In the genomic region with DNA sequence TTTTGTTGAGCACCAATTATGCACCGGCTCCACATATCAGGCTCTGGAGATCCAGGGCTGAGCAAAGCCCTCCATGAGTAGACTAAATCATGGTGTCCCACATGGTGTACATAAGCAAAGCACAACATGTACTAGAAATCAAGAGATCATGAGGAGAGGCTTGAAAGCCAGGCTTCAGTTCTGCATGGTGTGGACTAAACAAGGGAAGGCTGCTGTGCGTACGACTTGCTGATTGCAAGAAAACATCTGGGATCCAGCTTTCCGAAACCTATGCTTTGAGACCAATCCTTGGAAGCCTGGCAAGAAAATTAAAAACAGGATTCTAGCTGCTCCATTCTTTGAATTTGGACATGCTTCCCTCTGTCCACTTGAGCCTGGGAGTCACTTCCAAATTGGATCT, we compare ENCODE assay signal across 24 mouse cellular contexts.
A peak's percentile ranks its signal among the peaks of the same experiment; 100 is the strongest.
DNase-seq lines count a peak whose midpoint lies in the region; ATAC-seq and TF ChIP-seq lines count a peak whose summit lies in the region.
"Had no signal": no experiment of that assay in that cellular context is flagged by ENCODE, and none has a peak within 500 bp of the region (broad histone marks: within the 10 kb centered on the region; RNA-seq: fewer than 3 reads in every experiment).

No protein-coding gene starts in this region.

- H3K27me3 ChIP-seq in midbrain, embryonic 11.5 days (ENCODE audit: control insufficient read depth, insufficient read depth, low read length): no peaks in the 10 kb centered on the region
- no peaks in the 10 kb centered on the region for H3K27me3 ChIP-seq in midbrain, postnatal 0 days (ENCODE audit: insufficient read depth, low read length)
- H3K27me3 ChIP-seq in limb, embryonic 10.5 days (ENCODE audit: low read depth, poor library complexity, severe bottlenecking): no peaks in the 10 kb centered on the region
- H3K27me3 ChIP-seq: CH12.LX; forebrain, embryonic 15.5 days; hindbrain, embryonic 12.5 days; liver, embryonic 13.5 days had no signal

- no peaks in the 10 kb centered on the region for H3K36me3 ChIP-seq in midbrain, embryonic 11.5 days (ENCODE audit: control insufficient read depth, insufficient read depth, low read length)
- no peaks in the 10 kb centered on the region for H3K36me3 ChIP-seq in midbrain, postnatal 0 days (ENCODE audit: insufficient read depth, low read length)
- no peaks in the 10 kb centered on the region for H3K36me3 ChIP-seq in limb, embryonic 10.5 days
- H3K36me3 ChIP-seq: forebrain, embryonic 15.5 days; heart, embryonic 10.5 days; hindbrain, embryonic 12.5 days; liver, embryonic 13.5 days; midbrain, embryonic 12.5 days; neural tube, embryonic 13.5 days had no signal

- ATAC-seq in midbrain, embryonic 11.5 days (ENCODE audit: low FRiP score): no peak
- no peak for ATAC-seq in midbrain, postnatal 0 days (ENCODE audit: low FRiP score)
- ATAC-seq: forebrain, embryonic 15.5 days; inflammation-experienced regulatory T-cells, adult 6 months had no signal

- no peak overlapping the region for H3K4me3 ChIP-seq in midbrain, embryonic 11.5 days (ENCODE audit: low read depth, low read length)
- H3K4me3 ChIP-seq in midbrain, postnatal 0 days (ENCODE audit: low read depth, low read length): no peak overlapping the region
- H3K4me3 ChIP-seq in limb, embryonic 10.5 days: no peak overlapping the region
- H3K4me3 ChIP-seq: erythroblast, embryonic 14.5 days; forebrain, embryonic 15.5 days; heart, embryonic 10.5 days; hindbrain, embryonic 12.5 days; liver, embryonic 13.5 days; midbrain, embryonic 12.5 days; neural tube, embryonic 13.5 days had no signal

- peaks cover 4% of the 10 kb centered on the region for H3K4me1 ChIP-seq in midbrain, embryonic 11.5 days (ENCODE audit: control insufficient read depth, insufficient read depth, low read length)
- H3K4me1 ChIP-seq in midbrain, postnatal 0 days (ENCODE audit: insufficient read depth, low read length): no peaks in the 10 kb centered on the region
- peaks cover 29% of the 10 kb centered on the region for H3K4me1 ChIP-seq in limb, embryonic 10.5 days
- H3K4me1 ChIP-seq: liver, embryonic 13.5 days had no signal

- H3K9ac ChIP-seq in midbrain, embryonic 11.5 days (ENCODE audit: low read length): no peak overlapping the region
- no peak overlapping the region for H3K9ac ChIP-seq in midbrain, postnatal 0 days (replicated peaks; ENCODE audit: low read length, poor library complexity, severe bottlenecking)
- H3K9ac ChIP-seq: forebrain, embryonic 15.5 days; hindbrain, embryonic 12.5 days; liver, embryonic 13.5 days; midbrain, embryonic 12.5 days; neural tube, embryonic 13.5 days had no signal

- no peak overlapping the region for H3K27ac ChIP-seq in midbrain, embryonic 11.5 days (ENCODE audit: low read depth, low read length)
- H3K27ac ChIP-seq in midbrain, postnatal 0 days (ENCODE audit: low read depth, low read length): no peak overlapping the region
- H3K27ac ChIP-seq in limb, embryonic 10.5 days: no peak overlapping the region
- H3K27ac ChIP-seq: forebrain, embryonic 15.5 days; heart, embryonic 10.5 days; hindbrain, embryonic 12.5 days; liver, embryonic 13.5 days; midbrain, embryonic 12.5 days; neural tube, embryonic 13.5 days had no signal

- H3K9me3 ChIP-seq in midbrain, embryonic 11.5 days (ENCODE audit: control insufficient read depth, low read length): no peaks in the 10 kb centered on the region
- H3K9me3 ChIP-seq in midbrain, postnatal 0 days (ENCODE audit: low read length): 0 out of 2 replicates have a peak, but pooled peaks cover 6% of the 10 kb centered on the region
- H3K9me3 ChIP-seq in limb, embryonic 10.5 days (replicated peaks): no peaks in the 10 kb centered on the region
- H3K9me3 ChIP-seq: forebrain, embryonic 15.5 days; heart, embryonic 10.5 days; hindbrain, embryonic 12.5 days; liver, embryonic 13.5 days; midbrain, embryonic 12.5 days; neural tube, embryonic 13.5 days had no signal

- peak; percentile 82 for DNase-seq in midbrain, embryonic 11.5 days (ENCODE audit: low spot score, missing footprints)
- DNase-seq in midbrain, postnatal 0 days (ENCODE audit: low spot score): no peak
- peak; percentile 41 for DNase-seq in limb, embryonic 10.5 days (ENCODE audit: low spot score)
- peak; percentile 34 for DNase-seq in lung, postnatal 10 days
- DNase-seq in cerebellum, postnatal 10 days: no peak
- no peak for DNase-seq in T-cell, adult 2 months (ENCODE audit: low spot score)
- DNase-seq in urinary bladder, postnatal 36 days (ENCODE audit: low spot score in 2 of 2): no peak
- DNase-seq: cerebellum, adult 2 months; heart, postnatal 14 days; kidney, adult 2 months; kidney, postnatal 14 days; left cerebral cortex, postnatal 4 days; liver, embryonic 13.5 days; right cerebral cortex, adult 18-20 months; spleen, adult 18-20 months; thymus, postnatal 36 days had no signal

- WGBS in midbrain, embryonic 11.5 days: 81% methylated on average over 4 of the region's 4 CpGs
- 91% methylated on average over 4 of the region's 4 CpGs for WGBS in midbrain, postnatal 0 days
- 50% methylated on average over 4 of the region's 4 CpGs for WGBS in limb, embryonic 10.5 days

- TF ChIP-seq CTCF in midbrain, postnatal 0 days (IDR thresholded peaks at IDR 0.05): no peak

- no peak overlapping the region for H3K4me2 ChIP-seq in midbrain, embryonic 11.5 days
- H3K4me2 ChIP-seq in midbrain, postnatal 0 days (ENCODE audit: low read depth, low read length, poor library complexity, severe bottlenecking): no peak overlapping the region
- H3K4me2 ChIP-seq: forebrain, embryonic 15.5 days; hindbrain, embryonic 12.5 days; liver, embryonic 13.5 days; midbrain, embryonic 12.5 days; neural tube, embryonic 13.5 days had no signal

Comparison
In these comparisons a context has a peak if more than half of its experiments do, and no peak if none do; other contexts are left out.
1. DNase-seq: peak in midbrain, embryonic 11.5 days (single experiment), limb, embryonic 10.5 days (single experiment) and lung, postnatal 10 days (single experiment); none in midbrain, postnatal 0 days (single experiment), cerebellum, postnatal 10 days (0 of 2), T-cell, adult 2 months (single experiment) and urinary bladder, postnatal 36 days (0 of 2).